Mouse (Mus musculus) thymus, adult 2 months (tissue): Measurements from ENCODE around the gene Rptor. TPM values are rescaled to one million over a fixed set of nuclear protein-coding genes. Genes with fewer than 3 reads are reported as not detected.
A peak's percentile ranks its signal among the peaks of the same experiment; 100 is the strongest.

Source experiments
- DNase-seq: peaks from one replicate; pipeline ENCODE4 v3.0.0; 2021
- H3K27ac ChIP-seq: fragments of 200-500 bp; 2 replicates; pipeline ENCODE4 v1.5.1; 2012; ENCODE audit warnings: low read length, control low read depth; ENCODE audit not compliant: control insufficient read depth, insufficient read depth
- H3K27me3 ChIP-seq: fragments of 200-500 bp; 2 replicates; pipeline ENCODE4 v1.6.1; 2012; ENCODE audit warnings: mild to moderate bottlenecking, low read length, moderate library complexity, mixed read lengths; ENCODE audit not compliant: control insufficient read depth, insufficient read depth
- H3K36me3 ChIP-seq: fragments of 200-500 bp; 2 replicates; pipeline ENCODE4 v1.6.1; 2012; ENCODE audit warnings: mild to moderate bottlenecking, low read length, moderate library complexity; ENCODE audit not compliant: control insufficient read depth, insufficient read depth
- H3K4me1 ChIP-seq: fragments of 200-500 bp; replicated peaks from 2 replicates; pipeline ENCODE4 v1.6.1; 2012; ENCODE audit warnings: low read length; ENCODE audit not compliant: control insufficient read depth, insufficient read depth
- H3K4me3 ChIP-seq: fragments of 200-500 bp; 2 replicates; pipeline ENCODE4 v1.5.1; 2012; ENCODE audit warnings: mild to moderate bottlenecking, low read length, control low read depth, moderate library complexity; ENCODE audit not compliant: control insufficient read depth, insufficient read depth
- CTCF ChIP-seq: fragments of 200-500 bp; IDR thresholded peaks from 2 replicates; pipeline ENCODE4 v1.5.1; 2012; ENCODE audit warnings: mild to moderate bottlenecking, control low read depth, low read length, moderate library complexity, borderline replicate concordance; ENCODE audit not compliant: control insufficient read depth, poor library complexity, insufficient read depth; ENCODE audit errors: extremely low read depth
- POLR2A ChIP-seq: fragments of 200-500 bp; IDR thresholded peaks from 2 replicates; pipeline ENCODE4 v1.6.1; 2012; ENCODE audit warnings: mild to moderate bottlenecking, low read length, control low read depth, moderate library complexity; ENCODE audit not compliant: control insufficient read depth, poor library complexity, insufficient read depth; ENCODE audit errors: extremely low read depth
- whole genome bisulfite sequencing: fragments of 180-500 bp; shearing (Covaris S2); methylation state at CpG from one replicate; pipeline ENCODE4 v1.1.7; 2018; 5-methylcytosine and 5-hydroxymethylcytosine counted together
- polyA plus RNA-seq: library from polyadenylated mRNA; depleted of rRNA; stranded (reverse); fragments of >200 nt; gene quantifications from 2 replicates; pipeline ENCODE4 v1.2.3, GENCODE M21; 2012

The Rptor gene
- polyA plus RNA-seq, 1 experiment: 58.7 TPM

- WGBS: over 99% methylated on average over 4 of the region's 4 CpGs
- peaks cover 13% of the 10 kb centered on the region for H3K36me3 ChIP-seq
- TF ChIP-seq POLR2A (no peak), CTCF (no peak)
- peaks cover 15% of the 10 kb centered on the region for H3K4me1 ChIP-seq
- no peak for DNase-seq
- no peaks in the 10 kb centered on the region for H3K27me3 ChIP-seq
- H3K27ac ChIP-seq: no peak overlapping the region
- H3K4me3 ChIP-seq: no peak overlapping the region
Observed at GRCm38 (mm10) chr11:119919432-119919831, 316.7 kb downstream of the Rptor start.

GRCm38 (mm10) chr11:119919897-119920296 lies 317.2 kb downstream of the Rptor start:
- Histone ChIP-seq H3K27ac (no peak overlapping the region), H3K4me3 (no peak overlapping the region), H3K36me3 (peaks cover 13% of the 10 kb centered on the region), H3K27me3 (no peaks in the 10 kb centered on the region), H3K4me1 (peaks cover 10% of the 10 kb centered on the region)
- TF ChIP-seq CTCF: peak; percentile 82; the same call in 1 of the 2 replicates
- TF ChIP-seq POLR2A: no peak
- peak; percentile 74 for DNase-seq
- 73% methylated on average over 8 of the region's 8 CpGs for WGBS

GRCm38 (mm10) chr11:119920668-119921067 lies 318.0 kb downstream of the Rptor start:
- Histone ChIP-seq H3K4me3 (no peak overlapping the region), H3K27ac (no peak overlapping the region), H3K27me3 (no peaks in the 10 kb centered on the region), H3K4me1 (peaks cover 3% of the 10 kb centered on the region; the same call in 1 of the 2 replicates), H3K36me3 (peaks cover 13% of the 10 kb centered on the region)
- 99% methylated on average over 5 of the region's 5 CpGs for WGBS
- no peak for DNase-seq
- TF ChIP-seq POLR2A (no peak), CTCF (no peak)

- no peak overlapping the region for H3K27ac ChIP-seq
- DNase-seq: no peak
- WGBS: 37% methylated on average over 5 of the region's 5 CpGs
- TF ChIP-seq POLR2A (no peak), CTCF (no peak)
- H3K4me3 ChIP-seq: no peak overlapping the region
- H3K36me3 ChIP-seq: no peaks in the 10 kb centered on the region
- H3K4me1 ChIP-seq: peaks cover 17% of the 10 kb centered on the region
- no peaks in the 10 kb centered on the region for H3K27me3 ChIP-seq
Observed at GRCm38 (mm10) chr11:119925176-119925575, 322.5 kb downstream of the Rptor start.

- peaks cover 25% of the 10 kb centered on the region for H3K4me1 ChIP-seq
- TF ChIP-seq CTCF (no peak), POLR2A (no peak)
- 77% methylated on average over 5 of the region's 5 CpGs for WGBS
- no peak overlapping the region for H3K27ac ChIP-seq
- no peaks in the 10 kb centered on the region for H3K36me3 ChIP-seq
- no peak overlapping the region for H3K4me3 ChIP-seq
- no peak for DNase-seq
- H3K27me3 ChIP-seq: no peaks in the 10 kb centered on the region
Observed at GRCm38 (mm10) chr11:119926762-119927161, 324.1 kb downstream of the Rptor start.

GRCm38 (mm10) chr11:119928023-119928681 lies 325.4 kb downstream of the Rptor start:
- H3K27ac ChIP-seq: peak overlapping the region; percentile 61
- H3K4me1 ChIP-seq: peaks cover 37% of the 10 kb centered on the region
- TF ChIP-seq CTCF: 0 out of 2 replicates have a peak, but pooled peaks have one; percentile 41
- TF ChIP-seq POLR2A: 0 out of 2 replicates have a peak, but pooled peaks have one; percentile 44
- WGBS: 2% methylated on average over 16 of the region's 16 CpGs
- no peaks in the 10 kb centered on the region for H3K36me3 ChIP-seq
- peak overlapping the region; percentile 11 for H3K4me3 ChIP-seq
- H3K27me3 ChIP-seq: no peaks in the 10 kb centered on the region
- peak; percentile 82 for DNase-seq

GRCm38 (mm10) chr11:119929603-119930265 lies 327.0 kb downstream of the Rptor start:
- TF ChIP-seq CTCF (no peak), POLR2A (no peak)
- no peak for DNase-seq
- H3K27ac ChIP-seq: peak overlapping the region; percentile 72
- WGBS: 45% methylated on average over 6 of the region's 6 CpGs
- no peaks in the 10 kb centered on the region for H3K36me3 ChIP-seq
- H3K27me3 ChIP-seq: no peaks in the 10 kb centered on the region
- H3K4me3 ChIP-seq: no peak overlapping the region
- H3K4me1 ChIP-seq: peaks cover 50% of the 10 kb centered on the region
